Mouse (Mus musculus) left cerebral cortex, postnatal 10 days (tissue): ENCODE data around the gene Polr2h. TPM values are rescaled to one million over a fixed set of nuclear protein-coding genes. Genes with fewer than 3 reads are reported as not detected.

ENCODE experiments used
- DNase-seq, 2 experiments: peaks; one replicate each; pipeline ENCODE4 v3.0.0; 2021 to 2022; ENCODE audit warnings: low spot score in 2 of 2, mixed read lengths in 1 of 2; ENCODE audit errors: extremely low spot score in 1 of 2
- intact Hi-C: fragments of 180-260 bp; cut with DNase I; formaldehyde crosslinking; loops from one replicate; pipeline ENCODE4 v1.15.1; 2025
- total RNA-seq, 2 experiments: library from RNA; stranded (reverse); gene quantifications; 2 replicates each; pipeline ENCODE4 v1.2.3; 2021

Polr2h gene
- total RNA-seq, 2 experiments from 2014 or later = 26.3 to 28.3 TPM

DNA sequence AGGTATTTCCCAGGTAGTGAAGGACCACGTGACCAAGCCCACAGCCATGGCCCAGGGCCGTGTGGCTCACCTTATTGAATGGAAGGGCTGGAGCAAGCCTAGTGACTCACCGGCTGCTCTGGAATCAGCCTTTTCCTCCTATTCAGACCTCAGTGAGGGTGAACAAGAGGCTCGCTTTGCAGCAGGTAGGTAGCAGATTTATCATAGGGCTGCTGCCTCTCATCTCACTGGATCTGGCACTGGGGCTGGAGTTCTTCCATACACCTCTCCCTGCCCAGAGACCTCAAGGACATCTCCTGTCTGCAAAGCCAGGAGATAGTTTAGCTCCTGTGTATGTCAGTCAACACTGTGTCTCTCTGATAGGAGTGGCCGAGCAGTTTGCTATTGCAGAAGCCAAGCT, 18.2 kb upstream of the Polr2h start:
- intact Hi-C loops = no loop called here
- no peak for DNase-seq

- peak in 1 of 2 experiments; percentile 81 for DNase-seq
- intact Hi-C loops = no loop called here
Measured at GRCm38 (mm10) chr16:20700036-20700435, 17.4 kb upstream of the Polr2h start.

DNA sequence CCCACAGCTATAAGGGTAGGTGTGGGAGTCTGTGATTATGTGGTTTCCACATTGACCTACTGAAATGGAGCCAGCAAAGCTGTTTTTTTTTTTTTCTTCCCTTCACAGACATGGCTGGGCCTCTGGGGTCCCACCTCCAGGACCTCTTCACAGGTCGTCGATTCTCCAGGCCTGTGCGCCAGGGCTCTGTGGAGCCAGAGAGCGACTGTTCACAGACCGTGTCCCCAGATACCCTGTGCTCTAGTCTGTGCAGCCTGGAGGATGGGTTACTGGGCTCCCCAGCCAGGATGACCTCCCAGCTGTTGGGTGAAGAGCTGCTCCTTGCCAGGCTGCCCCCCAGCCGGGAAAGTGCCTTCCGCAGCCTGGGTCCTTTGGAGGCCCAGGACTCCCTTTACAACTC, 16.1 kb upstream of the Polr2h start:
- intact Hi-C loops = no loop called here
- no peak for DNase-seq

DNA sequence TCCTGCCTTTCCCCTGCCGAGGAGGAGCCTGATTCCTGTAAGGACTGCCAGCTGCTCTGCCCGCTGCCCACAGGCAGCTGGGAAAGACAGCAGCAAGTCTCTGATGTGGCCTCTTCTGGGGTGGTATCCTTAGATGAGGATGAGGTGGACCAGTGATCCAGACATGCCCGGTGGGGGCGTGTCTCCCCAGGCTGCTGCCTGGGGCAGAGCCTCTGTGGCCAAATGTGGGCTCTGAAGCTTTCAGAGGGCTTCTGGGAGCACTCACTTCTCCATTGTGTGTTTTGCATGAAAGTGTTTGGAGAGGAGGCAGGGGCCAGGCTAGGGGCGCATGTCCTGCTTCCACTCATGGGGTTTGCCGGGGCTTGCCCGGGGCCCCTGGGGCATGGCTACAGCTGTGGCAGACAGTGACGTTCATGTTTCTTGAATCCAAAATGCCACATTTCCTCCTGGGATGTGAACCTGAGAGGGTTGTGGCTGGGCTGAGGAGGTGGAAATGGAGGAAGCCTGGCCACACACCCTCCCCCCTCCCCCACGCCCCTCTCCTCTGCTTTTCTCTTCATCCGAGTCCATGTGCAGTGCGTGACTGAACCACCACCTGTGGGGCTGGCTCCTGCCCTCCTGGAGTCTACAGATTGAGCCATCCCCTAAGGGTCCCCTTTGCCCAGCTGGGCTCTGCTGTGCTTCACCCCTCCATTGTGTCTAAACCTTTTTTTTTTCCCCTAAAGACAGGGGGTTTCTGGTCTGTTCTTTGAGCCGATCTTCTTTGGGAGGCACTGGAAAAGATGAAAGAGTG, 15.5 kb upstream of the Polr2h start:
- intact Hi-C loops = no loop called here
- no peak for DNase-seq

DNA sequence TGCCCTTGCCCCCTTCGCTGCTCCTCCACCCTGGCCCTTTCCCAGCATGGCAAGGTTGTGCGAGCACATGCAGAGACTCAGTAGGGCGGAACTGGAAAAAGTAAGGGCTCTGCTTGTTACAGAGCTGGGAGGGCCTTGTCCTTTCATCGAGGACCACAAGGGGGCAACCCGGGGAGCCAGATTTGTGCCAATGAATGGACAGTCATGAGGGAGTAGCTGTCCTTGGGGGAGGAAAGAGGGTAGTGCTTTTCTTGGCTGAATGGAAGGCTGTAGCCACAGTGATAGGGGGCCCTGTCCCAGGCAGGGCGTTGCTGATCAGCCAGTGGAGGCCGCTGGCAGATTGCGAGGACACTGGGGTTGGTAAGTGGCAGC, 15.0 kb upstream of the Polr2h start:
- intact Hi-C loops = no loop called here
- peak in 1 of 2 experiments; percentile 85 for DNase-seq

- no peak for DNase-seq
- intact Hi-C loops = no loop called here
Measured at GRCm38 (mm10) chr16:20703071-20703470, 14.4 kb upstream of the Polr2h start.

DNA sequence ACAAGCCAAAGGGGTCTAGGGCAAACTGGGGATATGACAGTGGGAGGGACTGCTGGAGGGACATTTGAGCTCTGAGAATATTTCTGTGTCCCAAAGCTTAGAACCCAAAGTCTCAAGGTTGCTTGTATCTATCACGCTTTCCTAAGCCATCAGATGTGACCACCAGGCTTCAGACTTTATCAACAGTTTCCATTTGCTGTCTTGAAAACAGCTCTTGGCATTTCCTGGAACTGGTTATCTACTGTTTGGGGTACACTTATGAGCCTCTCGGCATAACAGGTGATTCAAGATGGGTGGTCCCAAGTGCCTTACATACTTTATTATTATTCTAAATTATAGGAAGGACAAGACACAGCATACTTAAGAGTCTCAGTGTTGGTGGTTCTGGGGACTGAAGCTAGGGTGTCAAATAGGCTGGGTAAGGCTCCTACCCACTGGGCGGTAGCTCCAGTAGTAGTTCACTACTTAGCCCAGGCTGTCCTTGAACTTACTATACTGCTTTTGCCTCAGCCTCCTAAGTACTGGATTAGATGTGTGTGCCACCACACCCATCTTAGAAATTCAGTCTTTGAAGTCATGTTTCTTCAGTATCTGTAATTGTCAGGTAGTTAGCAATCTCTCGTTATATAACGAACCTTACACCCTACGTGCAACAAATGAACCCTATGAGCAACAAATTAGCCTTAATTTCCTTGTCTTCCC, 13.6 kb upstream of the Polr2h start:
- intact Hi-C loops = no loop called here
- DNase-seq = no peak

- intact Hi-C loops = no loop called here
- no peak for DNase-seq
Measured at GRCm38 (mm10) chr16:20705786-20706185, 11.7 kb upstream of the Polr2h start.

GRCm38 (mm10) chr16:20706407-20707055, 10.9 kb upstream of the Polr2h start:
- intact Hi-C loops = no loop called here
- peak in 1 of 2 experiments; percentile 78 for DNase-seq

- intact Hi-C loops = no loop called here
- no peak for DNase-seq
Measured at GRCm38 (mm10) chr16:20708220-20708938, 9.1 kb upstream of the Polr2h start.

GRCm38 (mm10) chr16:20708939-20709734, 8.3 kb upstream of the Polr2h start:
- intact Hi-C loops = no loop called here
- DNase-seq = no peak

GRCm38 (mm10) chr16:20710370-20710769, 7.1 kb upstream of the Polr2h start:
- intact Hi-C loops = loop anchor here (5.0 kb wide), 1 partner anchor 482 kb away; no protein-coding TSS in a partner anchor
- DNase-seq = no peak

DNA sequence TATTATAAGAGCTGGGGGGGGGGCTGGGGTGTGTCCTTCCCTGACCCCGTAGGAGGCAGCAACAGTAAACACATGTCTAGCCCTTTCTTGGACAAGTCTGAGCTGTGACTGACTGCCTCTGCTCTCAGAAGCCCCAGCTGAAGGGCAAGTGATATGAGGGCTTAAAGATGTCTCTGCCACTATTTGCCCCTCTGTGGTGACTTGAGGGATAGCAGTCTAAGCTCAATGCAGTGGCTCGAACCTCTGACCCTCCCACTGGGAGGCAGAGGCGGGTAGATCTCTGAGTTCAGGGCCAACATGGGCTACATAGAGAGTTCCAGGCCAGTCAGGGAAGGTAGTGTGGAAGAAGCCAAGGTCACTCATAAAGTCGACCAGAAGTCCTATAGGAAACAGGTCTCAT, 6.7 kb upstream of the Polr2h start:
- no peak for DNase-seq
- intact Hi-C loops = loop anchor here (5.0 kb wide), 1 partner anchor 481 kb away; no protein-coding TSS in a partner anchor

DNA sequence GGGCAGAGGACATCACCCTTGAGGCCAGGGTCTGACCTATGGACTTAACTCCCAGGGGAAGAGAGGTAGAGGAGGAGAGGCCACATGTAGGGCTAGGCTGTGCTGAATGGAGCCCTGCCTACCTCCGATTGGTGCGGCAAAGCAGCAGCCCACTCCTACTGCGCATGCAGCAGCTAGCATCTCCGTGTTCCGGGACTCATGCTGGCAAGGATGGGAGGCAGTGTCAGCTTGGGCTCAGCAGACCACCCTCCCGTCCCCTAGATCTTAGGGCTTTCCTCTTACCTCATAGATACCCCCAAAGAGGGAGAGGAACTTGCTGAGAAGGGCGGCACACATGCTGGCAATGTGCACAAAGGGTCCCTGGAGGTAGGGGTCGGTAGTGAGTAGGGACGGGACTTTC, 5.3 kb upstream of the Polr2h start:
- intact Hi-C loops = loop anchor here (5.0 kb wide), 1 partner anchor 480 kb away; no protein-coding TSS in a partner anchor
- no peak for DNase-seq

DNA sequence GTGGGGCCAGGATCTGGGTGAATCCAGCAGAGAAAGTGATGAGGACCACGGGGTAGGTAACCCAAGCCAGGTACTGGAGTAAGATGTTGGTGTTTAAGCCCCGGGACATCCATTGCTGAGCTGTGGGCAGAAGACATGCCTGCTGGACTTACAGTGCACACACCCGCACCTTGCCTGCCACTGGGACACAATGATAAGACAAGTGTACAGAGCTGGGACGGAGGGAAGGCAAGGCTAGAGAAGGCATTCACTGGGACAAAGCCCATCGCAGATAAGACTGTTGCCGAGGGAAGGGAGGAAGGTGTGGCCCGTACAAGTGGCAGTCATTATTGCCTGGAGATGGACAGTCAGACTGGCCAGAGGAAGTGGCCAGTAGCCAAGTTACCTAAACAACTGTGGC, 4.6 kb upstream of the Polr2h start:
- no peak for DNase-seq
- intact Hi-C loops = loop anchor here (5.0 kb wide), 1 partner anchor 479 kb away; no protein-coding TSS in a partner anchor

GRCm38 (mm10) chr16:20714307-20715080, 3.0 kb upstream of the Polr2h start:
- intact Hi-C loops = loop anchor here (5.0 kb wide), 1 partner anchor 478 kb away; no protein-coding TSS in a partner anchor
- DNase-seq = no peak

DNA sequence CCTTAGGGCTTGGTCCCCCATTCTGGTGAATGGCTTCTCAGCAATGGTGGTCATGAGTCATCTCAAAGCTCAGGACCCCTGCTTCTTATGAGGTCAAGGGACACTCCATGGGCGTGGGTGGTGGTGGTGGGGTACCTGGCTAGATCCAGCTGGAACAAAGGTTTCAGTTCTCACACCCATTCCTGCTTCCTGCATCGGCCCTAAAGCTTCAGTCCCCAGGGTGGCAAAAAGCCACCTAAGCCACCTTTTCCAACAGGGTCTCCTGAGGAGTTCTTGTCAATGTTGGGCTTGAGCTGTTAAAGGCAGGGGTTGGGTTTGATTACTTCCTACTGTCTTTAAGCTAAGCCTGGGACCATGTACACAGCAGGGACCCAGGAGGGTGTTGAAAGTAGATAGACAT, 2.3 kb upstream of the Polr2h start:
- intact Hi-C loops = no loop called here

GRCm38 (mm10) chr16:20715566-20715965, 1.9 kb upstream of the Polr2h start:
- intact Hi-C loops = no loop called here
- no peak for DNase-seq

More for the DNA sequence above, 2.3 kb upstream of the Polr2h start:
- no peak for DNase-seq
